Mouse (Mus musculus): ENCODE data around the gene Poc1a.

Gene Poc1a

DNA sequence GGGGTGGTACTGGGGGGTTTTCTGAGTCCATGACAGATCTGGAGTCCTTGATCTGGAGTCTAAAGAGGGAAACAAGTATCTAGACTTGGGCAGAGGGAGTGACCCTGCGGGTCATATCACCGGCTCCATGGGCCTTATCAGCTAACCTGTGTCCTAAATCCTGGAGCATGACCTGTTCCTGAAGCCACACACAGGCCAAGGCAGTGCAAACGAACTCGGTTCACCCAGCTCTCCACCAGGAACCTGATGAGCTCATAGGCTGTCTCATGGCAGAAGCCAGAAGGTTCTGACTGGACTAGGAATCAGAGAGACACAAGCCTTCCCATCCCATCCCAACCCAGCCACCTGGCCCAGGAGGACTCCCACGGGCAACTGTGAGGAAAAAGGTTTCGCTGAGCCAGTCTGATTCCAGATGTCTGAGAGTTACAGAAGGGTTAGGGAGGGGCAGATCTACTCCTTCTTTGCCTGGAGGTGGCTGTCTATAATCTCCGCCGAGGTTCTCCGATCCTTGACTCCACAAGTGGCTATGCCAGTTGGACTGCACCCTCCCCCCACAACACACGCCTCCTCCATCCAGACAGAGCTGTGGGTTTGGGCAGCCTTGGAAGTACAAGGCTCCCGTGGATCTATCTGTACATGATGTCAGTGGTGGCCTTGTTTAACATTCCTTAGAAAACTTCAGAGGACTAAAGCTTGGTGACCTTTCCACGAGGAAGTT lies 15.3 kb upstream of the Poc1a start:
- DNase-seq (ENCODE audit: low read depth) = no peak

GRCm38 (mm10) chr9:106266936-106267657 lies 13.8 kb upstream of the Poc1a start:
- DNase-seq (ENCODE audit: low read depth) = no peak

DNA sequence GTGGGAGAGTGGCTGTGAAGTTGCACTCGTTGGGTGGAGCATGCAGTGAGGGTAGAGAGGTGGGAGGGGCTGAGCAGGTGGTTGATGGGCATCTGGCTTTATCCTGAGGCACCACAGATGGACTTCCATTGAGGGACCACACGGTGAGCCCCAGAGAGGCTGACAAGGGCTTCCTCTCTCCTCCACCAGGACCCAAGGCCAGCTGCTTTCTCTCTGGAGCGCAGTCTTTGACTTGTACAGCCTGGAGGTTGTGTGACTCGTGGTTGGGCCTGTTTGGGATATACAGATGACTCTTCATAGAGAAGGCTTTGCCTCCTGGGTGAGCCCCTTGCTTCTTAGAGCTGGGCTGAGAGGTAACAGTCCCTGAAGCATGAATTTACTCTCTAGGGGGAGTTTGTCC lies 12.4 kb upstream of the Poc1a start:
- DNase-seq (ENCODE audit: low read depth) = no peak

- DNase-seq (ENCODE audit: low read depth) = no peak
These were observed 11.6 kb upstream of the Poc1a start for GRCm38 (mm10) chr9:106269076-106269788.

DNA sequence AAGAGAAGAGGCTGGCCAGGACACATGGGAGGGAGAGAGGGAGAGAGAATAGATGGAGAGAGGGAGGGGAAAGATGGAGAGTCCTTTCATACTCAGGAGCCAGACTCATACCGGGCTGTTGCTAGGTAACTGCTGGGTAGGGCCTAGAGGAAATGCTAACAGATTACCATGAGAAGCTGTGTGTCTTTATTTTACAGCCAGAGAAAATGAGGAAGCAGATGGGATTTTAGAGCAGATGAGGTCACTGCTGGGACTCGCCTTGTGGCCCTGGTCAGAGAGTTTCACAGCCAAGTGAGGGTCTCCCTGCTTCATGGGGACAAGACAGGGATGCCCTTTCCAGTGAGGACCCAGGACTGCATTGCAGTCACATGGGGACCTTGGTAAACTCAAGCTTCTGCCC lies 11.0 kb upstream of the Poc1a start:
- DNase-seq (ENCODE audit: low read depth) = no peak

DNA sequence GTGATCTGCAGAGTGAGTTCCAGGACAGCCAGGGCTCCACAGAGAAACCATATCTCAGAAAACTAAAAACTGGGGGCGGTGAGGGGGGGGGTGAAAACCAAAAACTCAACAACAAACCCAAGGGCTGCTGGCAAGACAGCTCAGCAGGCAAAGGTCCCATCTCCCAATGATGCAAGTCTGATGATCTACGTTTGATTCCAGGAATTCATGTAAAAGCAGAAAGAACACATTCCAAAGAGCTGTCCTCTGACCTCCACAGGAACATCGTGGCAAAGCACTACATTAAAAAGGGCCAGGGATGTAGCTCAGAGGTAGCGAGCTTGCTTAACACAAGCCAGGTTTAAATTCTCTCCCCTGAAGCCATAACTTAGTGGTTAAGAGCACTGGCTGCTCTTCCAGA lies 10.2 kb upstream of the Poc1a start:
- DNase-seq (ENCODE audit: low read depth) = no peak

GRCm38 (mm10) chr9:106272288-106272687 lies 8.6 kb upstream of the Poc1a start:
- no peak for DNase-seq (ENCODE audit: low read depth)

DNA sequence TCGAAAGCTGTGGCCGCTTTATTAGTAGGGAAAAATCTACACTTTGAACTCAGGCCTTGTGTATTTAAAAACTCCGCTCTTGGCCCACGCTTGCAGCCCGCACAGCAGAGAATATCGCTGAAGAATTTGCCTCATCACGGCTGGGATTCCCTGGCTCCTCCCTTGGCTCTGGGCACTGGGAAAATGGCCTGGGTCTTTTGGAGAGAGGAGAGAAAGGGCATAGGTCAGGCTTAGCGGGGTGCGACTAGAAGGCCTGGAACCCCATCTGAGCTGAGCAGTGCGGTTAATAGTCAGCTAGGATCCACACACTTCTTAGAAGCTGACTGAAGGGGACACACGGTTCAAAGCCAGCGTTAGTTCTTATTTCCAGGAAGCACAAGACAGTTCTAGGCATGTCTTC lies 7.6 kb upstream of the Poc1a start:
- no peak for DNase-seq (ENCODE audit: low read depth)

- no peak for DNase-seq (ENCODE audit: low read depth)
These were observed 7.1 kb upstream of the Poc1a start for GRCm38 (mm10) chr9:106273791-106274190.

DNA sequence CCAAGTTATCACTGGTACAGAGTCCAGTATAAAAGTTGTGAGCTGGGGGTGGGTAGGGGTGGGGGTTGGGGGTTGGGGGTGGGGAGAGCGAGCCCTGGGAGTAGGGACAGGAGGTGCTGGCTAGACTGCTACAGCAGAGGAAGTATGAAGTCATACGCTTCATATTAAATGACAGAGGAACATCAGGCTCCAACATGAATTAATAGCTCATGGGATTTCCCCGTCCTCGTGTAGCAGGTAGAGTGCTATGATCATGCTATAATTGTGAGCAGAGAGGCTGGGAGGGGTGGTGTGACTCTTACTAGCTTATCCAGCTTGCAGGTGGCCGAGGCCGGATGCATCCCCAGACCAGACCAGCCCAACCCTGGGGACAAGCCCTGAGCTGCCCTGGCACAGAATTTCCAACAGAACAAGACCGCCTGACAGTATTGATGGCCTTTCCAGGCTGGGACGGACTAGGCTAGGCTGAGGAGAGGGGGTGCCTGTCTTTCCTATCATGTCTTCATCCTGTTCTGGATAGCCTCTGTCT lies 6.1 kb upstream of the Poc1a start:
- DNase-seq (ENCODE audit: low read depth) = no peak

DNA sequence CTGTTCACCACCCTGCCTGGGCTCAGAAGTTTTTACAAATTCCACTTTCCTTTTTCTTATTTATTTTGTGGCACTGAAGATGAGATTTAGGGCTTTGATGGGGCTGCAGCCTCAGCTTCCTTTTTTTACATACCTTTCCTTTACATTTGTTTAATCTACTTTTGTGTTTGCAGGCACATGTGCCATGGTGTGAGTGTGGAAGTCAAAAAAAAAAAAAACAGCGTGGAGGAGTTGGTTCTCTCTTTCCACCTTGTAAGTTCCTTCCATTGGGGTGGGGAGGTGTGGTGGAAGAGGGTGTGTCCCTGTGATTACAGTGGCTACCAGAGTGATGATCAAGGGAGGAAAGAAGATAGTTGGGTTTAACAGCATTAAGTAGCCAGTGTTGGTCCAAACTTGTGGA lies 5.1 kb upstream of the Poc1a start:
- no peak for DNase-seq (ENCODE audit: low read depth)

DNA sequence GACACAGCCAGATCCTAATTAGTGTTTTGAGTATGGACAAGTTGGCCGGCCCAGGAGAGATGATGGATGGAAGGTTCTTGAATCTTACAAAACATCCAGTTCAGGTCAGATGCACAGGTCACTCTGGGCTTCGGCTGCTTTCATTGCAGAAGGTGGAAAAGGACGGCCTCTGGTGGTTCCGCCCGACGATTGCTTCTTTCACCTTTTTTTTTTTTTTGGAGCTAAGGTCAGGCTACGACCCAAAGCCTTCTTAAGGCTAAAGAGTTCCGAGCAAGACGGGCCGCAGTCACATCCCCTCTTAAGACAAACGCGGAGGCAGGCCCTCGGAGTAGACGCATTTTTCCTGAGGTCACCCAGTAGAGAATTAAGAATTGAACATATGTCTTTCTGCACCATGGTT lies 475 bp upstream of the Poc1a start:
- no peak for DNase-seq (ENCODE audit: low read depth)

DNA sequence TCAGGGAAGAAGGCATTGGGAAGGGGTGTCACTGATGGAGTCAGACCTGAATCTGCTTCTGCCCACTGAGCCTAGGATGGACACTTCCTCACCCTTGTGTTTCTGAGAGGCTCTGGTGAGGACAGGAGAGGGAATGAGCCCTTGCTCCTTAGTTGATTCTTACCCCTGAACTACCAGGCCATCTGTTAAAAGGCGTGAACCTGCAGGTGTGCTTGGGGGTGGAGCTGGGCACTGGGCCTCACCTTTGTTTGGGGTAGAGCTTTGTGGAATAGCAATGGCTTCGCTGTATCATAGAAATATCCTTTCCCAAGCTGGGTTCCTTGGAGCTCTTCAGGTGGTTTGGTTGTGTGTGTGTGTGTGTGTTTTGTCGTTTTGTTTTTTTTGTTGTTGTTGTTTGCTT lies 1.2 kb downstream of the Poc1a start:
- DNase-seq (ENCODE audit: low read depth) = no peak

DNA sequence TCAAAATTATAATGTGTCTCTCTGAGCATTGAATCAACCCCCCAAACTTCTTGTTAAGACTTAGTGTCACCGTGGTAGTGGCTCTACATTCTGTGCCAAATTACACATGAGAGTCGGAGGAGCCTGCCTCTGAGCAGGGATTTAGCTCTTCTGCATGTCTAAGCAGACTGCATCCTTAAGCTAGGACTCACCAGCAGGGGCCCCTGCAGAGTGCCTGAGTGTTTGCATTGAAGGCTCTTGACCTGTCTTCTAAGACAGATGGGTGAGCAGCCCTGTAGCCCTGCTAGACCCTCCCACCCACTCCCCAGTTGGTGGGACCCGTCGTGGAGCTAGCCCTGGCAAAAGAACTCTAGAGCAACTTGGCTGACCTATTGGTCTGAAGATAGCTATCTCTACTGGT lies 6.3 kb downstream of the Poc1a start:
- DNase-seq (ENCODE audit: low read depth) = no peak

GRCm38 (mm10) chr9:106288864-106289263 lies 8.0 kb downstream of the Poc1a start:
- no peak for DNase-seq (ENCODE audit: low read depth)

DNA sequence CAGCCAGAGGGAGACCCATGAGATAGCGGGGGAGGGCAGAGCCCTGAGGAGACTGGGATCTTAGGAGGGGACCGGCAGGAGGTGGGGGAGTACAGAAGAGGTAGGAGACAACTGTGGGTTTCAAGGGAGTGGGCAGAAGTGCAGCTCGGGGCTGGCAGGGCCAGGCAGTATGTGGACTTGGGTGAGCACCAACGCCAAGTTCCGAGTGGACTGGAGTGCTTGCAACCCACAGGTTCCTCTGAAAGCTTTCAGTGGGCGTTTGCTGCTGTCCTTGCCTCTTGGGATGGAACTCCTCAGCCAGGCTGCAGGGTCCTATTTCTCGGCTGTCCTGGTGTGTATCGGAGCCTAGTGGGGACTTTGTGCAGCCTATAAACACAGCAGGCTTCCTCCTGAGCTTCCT lies 9.0 kb downstream of the Poc1a start:
- DNase-seq (ENCODE audit: low read depth) = no peak

GRCm38 (mm10) chr9:106290636-106291122 lies 9.8 kb downstream of the Poc1a start:
- DNase-seq (ENCODE audit: low read depth) = no peak

DNA sequence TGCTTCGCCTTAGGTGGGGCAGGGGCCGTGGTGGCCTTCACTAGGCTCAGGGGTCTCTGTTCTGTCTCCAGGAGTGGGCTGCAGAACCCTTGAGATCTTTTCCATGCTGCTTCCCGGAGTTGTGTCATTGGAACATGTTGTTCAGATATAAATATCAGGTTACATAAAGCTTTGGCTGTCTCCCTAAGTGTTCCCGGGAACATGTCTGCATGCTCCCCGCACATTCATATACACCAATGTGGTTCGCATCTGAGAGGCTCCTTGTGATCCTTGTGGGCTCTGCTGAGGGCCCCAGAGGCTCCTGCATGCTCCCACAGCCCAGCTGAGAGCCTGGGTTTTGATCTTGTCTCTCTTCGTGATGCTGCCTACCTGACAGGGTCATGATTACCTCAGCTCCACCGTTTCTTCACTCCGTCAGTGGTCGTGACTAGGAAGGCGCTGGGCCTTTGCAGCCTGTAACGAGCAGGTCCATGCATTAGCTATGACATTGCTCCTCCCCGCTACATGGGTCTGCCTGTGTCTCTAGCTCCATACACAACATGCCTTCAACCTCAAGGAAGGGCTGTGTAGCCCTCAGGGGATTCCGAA lies 12.8 kb downstream of the Poc1a start:
- no peak for DNase-seq (ENCODE audit: low read depth)

GRCm38 (mm10) chr9:106296637-106297174 lies 15.8 kb downstream of the Poc1a start:
- DNase-seq (ENCODE audit: low read depth) = no peak

DNA sequence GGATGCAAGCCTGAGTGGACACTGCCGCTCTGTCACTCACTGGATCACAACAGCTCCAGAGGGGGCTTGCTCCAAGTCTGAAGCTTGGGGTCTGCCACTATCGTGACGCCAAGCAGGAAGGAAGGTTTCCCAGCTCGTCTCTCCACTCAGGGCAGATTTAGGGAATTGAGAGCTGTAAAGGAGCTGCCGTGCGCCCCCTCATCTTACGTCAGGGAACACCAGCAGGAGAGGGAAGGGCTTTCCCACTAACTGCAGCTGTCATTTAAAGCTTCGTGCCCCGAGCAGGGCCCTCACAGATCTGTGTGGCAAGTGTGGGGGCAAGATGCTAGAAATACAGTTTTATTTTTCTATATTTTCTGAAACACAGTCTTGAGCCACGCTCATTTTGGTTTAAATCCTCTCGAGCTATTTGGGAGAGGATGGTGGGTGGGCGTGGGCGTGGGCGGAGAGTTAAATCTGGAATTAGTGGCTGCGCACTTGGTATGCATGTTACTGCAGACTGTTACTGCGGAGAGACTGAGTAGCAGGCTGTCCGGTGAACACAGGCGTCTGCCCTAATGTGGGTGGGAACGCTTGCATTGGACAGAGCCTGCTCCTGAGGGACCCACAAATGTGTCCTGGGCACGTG lies 19.4 kb downstream of the Poc1a start:
- no peak for DNase-seq (ENCODE audit: low read depth)

DNA sequence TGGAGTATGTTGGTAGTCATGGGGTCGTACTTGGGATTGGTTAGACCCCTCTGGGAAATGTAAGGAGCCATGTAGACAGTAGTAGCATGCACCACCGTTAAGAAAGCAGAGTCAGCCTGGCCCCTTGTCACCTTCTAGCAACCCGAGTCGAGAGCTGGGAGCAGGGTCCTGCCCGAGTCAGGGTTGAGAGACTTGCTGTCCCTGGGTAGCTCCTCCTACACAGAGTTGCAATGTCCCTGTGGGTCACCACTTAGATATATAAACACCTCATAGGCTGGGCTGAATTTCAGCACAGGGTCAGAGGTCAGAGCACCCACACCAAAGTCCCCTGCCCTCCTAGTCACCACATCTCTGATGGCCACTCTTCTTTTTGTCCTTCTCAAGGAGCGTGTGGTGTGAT lies 20.1 kb downstream of the Poc1a start:
- no peak for DNase-seq (ENCODE audit: low read depth)
